Mouse (Mus musculus): ENCODE measurements at regions not wholly inside any gene's neighbourhood (a gene's known extent, or its start where the extent isn't known, plus 50 kb on each side); places are given as distances from the start of the nearest gene placed in this dataset.
A peak's percentile ranks its signal among the peaks of the same experiment; 100 is the strongest.

- DNase-seq: peak; percentile 45 to 68
These were observed 536.2 kb downstream of the Trhde start for GRCm38 (mm10) chr10:114265927-114266326.

GRCm38 (mm10) chr10:114241606-114242005 is 560.5 kb downstream of the Trhde start:
- no peak for DNase-seq

GRCm38 (mm10) chr10:114227635-114228034 is 574.5 kb downstream of the Trhde start:
- no peak for DNase-seq

GRCm38 (mm10) chr10:114201583-114201982 is 600.5 kb downstream of the Trhde start:
- no peak for DNase-seq

- DNase-seq: no peak
These were observed 601.2 kb downstream of the Trhde start for GRCm38 (mm10) chr10:114200939-114201338.

- DNase-seq: no peak
These were observed 615.8 kb downstream of the Trhde start for GRCm38 (mm10) chr10:114186287-114186686.

GRCm38 (mm10) chr10:114143345-114143744 is 658.8 kb downstream of the Trhde start:
- peak in 1 of 2 experiments; percentile 6 for DNase-seq

GRCm38 (mm10) chr10:114137924-114138323 is 664.2 kb downstream of the Trhde start:
- DNase-seq: no peak

- no peak for DNase-seq
These were observed 665.0 kb downstream of the Trhde start for GRCm38 (mm10) chr10:114137095-114137494.
